Mouse (Mus musculus) neural tube, embryonic 11.5 days (tissue): ENCODE results near the gene Lin28b. TPM values are rescaled to one million over a fixed set of nuclear protein-coding genes. Genes with fewer than 3 reads are reported as not detected.

ENCODE experiments used
- polyA plus RNA-seq: library from polyadenylated mRNA; unstranded; fragments of >200 nt; fragmentation: Nextera tagmentation; extraction: Ambion mirVana; gene quantifications from 2 replicates; pipeline ENCODE4 v1.2.1, GENCODE M21; 2014

Lin28b gene
- polyA plus RNA-seq, 1 experiment from 2014 or later: 15.5 TPM

Other genes with a start within 250 kb of the Lin28b start
- gene Bves, start 150.6 kb downstream of the Lin28b start, polyA plus RNA-seq: 3.0 and 3.1 TPM in 2 replicates
- gene Hace1, start 91.4 kb upstream of the Lin28b start, polyA plus RNA-seq: 23.8 and 25.1 TPM in 2 replicates